Mouse (Mus musculus) subcutaneous adipose tissue, adult 2 months (tissue): ENCODE results near the gene Slc38a7. TPM values are rescaled to one million over a fixed set of nuclear protein-coding genes. Genes with fewer than 3 reads are reported as not detected.

Experiments
- polyA plus RNA-seq: library from polyadenylated mRNA; depleted of rRNA; stranded (reverse); fragments of >200 nt; gene quantifications from 2 replicates; pipeline ENCODE4 v1.2.3, GENCODE M21; 2012; ENCODE audit warnings: low replicate concordance; rRNA removed

The Slc38a7 gene
- 28.2 and 36.2 TPM in 2 replicates for polyA plus RNA-seq

GRCm38 (mm10) chr8:95853102-95853843 lies at the start of gene Slc38a7:
Gene Slc38a7 (minus strand): TSS chr8:95853539.

GRCm38 (mm10) chr8:95888285-95889136 lies 35.2 kb upstream of the Slc38a7 start, which contains the start of gene Got2:
Gene Got2 (minus strand): TSS chr8:95888547.

GRCm38 (mm10) chr8:95825162-95825561 lies 28.2 kb downstream of the Slc38a7 start, which contains the start of gene Sap18b:
Gene Sap18b (plus strand): TSS chr8:95825346.

GRCm38 (mm10) chr8:95807331-95807843 lies 46.0 kb downstream of the Slc38a7 start, which contains the start of gene Cnot1:
Gene Cnot1 (minus strand): TSS chr8:95807464.

Other genes with a start within 250 kb of the Slc38a7 start
- 1.3 and 4.2 TPM in 2 replicates for gene Gins3, start 220.1 kb downstream of the Slc38a7 start, polyA plus RNA-seq
- gene Ndrg4, start 176.6 kb downstream of the Slc38a7 start, polyA plus RNA-seq: 18.1 and 46.3 TPM in 2 replicates
- gene Setd6, start 137.7 kb downstream of the Slc38a7 start, polyA plus RNA-seq: 9.6 and 16.5 TPM in 2 replicates
- gene Cnot1, start 46.1 kb downstream of the Slc38a7 start, polyA plus RNA-seq: 62.1 and 132 TPM in 2 replicates
- gene Sap18b, start 28.2 kb downstream of the Slc38a7 start, polyA plus RNA-seq: 33.5 and 44.4 TPM in 2 replicates
- gene Got2, start 35.0 kb upstream of the Slc38a7 start, polyA plus RNA-seq: 47.3 and 98.5 TPM in 2 replicates